Mouse (Mus musculus) kidney, postnatal 4 days (tissue): Measurements from ENCODE around the gene Gm8677.
"Not testable (repeated sequence)": the region's sequence is repeated elsewhere in the genome, so short reads cannot be mapped to it uniquely, and the experiment has no call there.

Experiments used
- DNase-seq, 2 experiments: peaks; one replicate each; pipeline ENCODE4 v3.0.0; 2021; ENCODE audit warnings: mixed read lengths in 2 of 2

The Gm8677 gene

GRCm38 (mm10) chr7:22534787-22535186 is at the start of gene Gm8677:
TSS of gene Gm8677 (minus strand) at chr7:22534887.
- not testable (repeated sequence) for DNase-seq

GRCm38 (mm10) chr7:22565243-22565642 is 30.6 kb upstream of the Gm8677 start, which contains the start of gene Gm4201:
TSS of gene Gm4201 (minus strand) at chr7:22565343.
- not testable (repeated sequence) for DNase-seq

GRCm38 (mm10) chr7:22522667-22523066 is 12.0 kb downstream of the Gm8677 start, which contains the start of gene Vmn1r152:
TSS of gene Vmn1r152 (plus strand) at chr7:22522967.
- DNase-seq, result not testable (repeated sequence)

GRCm38 (mm10) chr7:22499578-22499977 is 35.1 kb downstream of the Gm8677 start, which contains the start of gene Vmn1r151:
TSS of gene Vmn1r151 (minus strand) at chr7:22499678.
- not testable (repeated sequence) for DNase-seq
